Comparison of ENCODE assay signal across 8 mouse cellular contexts in genomic region chr12:84970428-84971096, GRCm38 (mm10). TPM values are rescaled to one million over a fixed set of nuclear protein-coding genes. Genes with fewer than 3 reads are reported as not detected.
A peak's percentile ranks its signal among the peaks of the same experiment; 100 is the strongest.
DNase-seq lines count a peak whose midpoint lies in the region; ATAC-seq and TF ChIP-seq lines count a peak whose summit lies in the region.

TSS of gene Fcf1 (plus strand) at chr12:84970897.
TSS of gene Arel1 (minus strand) at chr12:84970900.

- DNase-seq in B cell, adult 2 months, result peak; percentile 85 to 87
- DNase-seq in brain, adult 2 months (ENCODE audit: low read depth, low spot score), result peak; percentile 98
- DNase-seq in liver, adult 2 months (ENCODE audit: extremely low read depth, low read depth, low spot score), result peak; percentile 84
- DNase-seq in splenic B cell, adult 2 months (ENCODE audit: low read depth, low spot score), result peak; percentile 94

- H3K4me3 ChIP-seq in heart, embryonic 11.5 days (ENCODE audit: low read depth, low read length), result peak within 1 kb of the TSS; percentile 77
- peak within 1 kb of the TSS; percentile 72 for H3K4me3 ChIP-seq in kidney, embryonic 16.5 days (ENCODE audit: low read length)
- peak within 1 kb of the TSS; percentile 93 for H3K4me3 ChIP-seq in liver, adult 2 months (ENCODE audit: insufficient read depth, low read depth, low read length)
- H3K4me3 ChIP-seq in myocyte, result peak within 1 kb of the TSS; percentile 92

- H3K4me2 ChIP-seq in heart, embryonic 11.5 days, result peak within 1 kb of the TSS; percentile 92
- H3K4me2 ChIP-seq in kidney, embryonic 16.5 days (replicated peaks; ENCODE audit: low read depth, low read length), result peak within 1 kb of the TSS; percentile 92
- H3K4me2 ChIP-seq in myocyte (ENCODE audit: low read depth), result peak within 1 kb of the TSS; percentile 96

- peaks cover 9% of the 10 kb centered on the region for H3K4me1 ChIP-seq in heart, embryonic 11.5 days (ENCODE audit: control insufficient read depth, insufficient read depth, low read length)
- peaks cover 20% of the 10 kb centered on the region for H3K4me1 ChIP-seq in kidney, embryonic 16.5 days (ENCODE audit: insufficient read depth, low read length)
- H3K4me1 ChIP-seq in liver, adult 2 months (ENCODE audit: control insufficient read depth, insufficient read depth, low read length), result peaks cover 3% of the 10 kb centered on the region

- peaks cover 4% of the 10 kb centered on the region for H3K36me3 ChIP-seq in heart, embryonic 11.5 days (ENCODE audit: control insufficient read depth, insufficient read depth, low read length)
- H3K36me3 ChIP-seq in kidney, embryonic 16.5 days (ENCODE audit: insufficient read depth, low read length), result peaks cover 20% of the 10 kb centered on the region
- peaks cover 23% of the 10 kb centered on the region for H3K36me3 ChIP-seq in liver, adult 2 months (ENCODE audit: control insufficient read depth, insufficient read depth, low read length)
- H3K36me3 ChIP-seq in myocyte (ENCODE audit: control insufficient read depth, insufficient read depth), result peaks cover 23% of the 10 kb centered on the region
- H3K36me3 ChIP-seq in splenic B cell, adult 2 months (ENCODE audit: control insufficient read depth, insufficient read depth, low read length, poor library complexity, severe bottlenecking), result peaks cover 9% of the 10 kb centered on the region; the same call in 1 of the 2 replicates

- H3K27ac ChIP-seq in heart, embryonic 11.5 days (ENCODE audit: low read depth, low read length), result 0 out of 2 replicates have a peak within 1 kb of the TSS, but pooled peaks have one; percentile 12
- no peak within 1 kb of the TSS for H3K27ac ChIP-seq in kidney, embryonic 16.5 days (ENCODE audit: low read length)
- peak within 1 kb of the TSS; percentile 72 for H3K27ac ChIP-seq in liver, adult 2 months (replicated peaks; ENCODE audit: insufficient read depth, low read depth, low read length)

- H3K9me3 ChIP-seq in heart, embryonic 11.5 days (replicated peaks; ENCODE audit: control insufficient read depth, low read length), result no peaks in the 10 kb centered on the region
- no peaks in the 10 kb centered on the region for H3K9me3 ChIP-seq in kidney, embryonic 16.5 days (ENCODE audit: low read length)

- H3K79me2 ChIP-seq in liver, adult 2 months (ENCODE audit: control insufficient read depth, insufficient read depth, low read length), result peaks cover 8% of the 10 kb centered on the region; the same call in 1 of the 2 replicates
- H3K79me2 ChIP-seq in myocyte (ENCODE audit: control insufficient read depth, insufficient read depth), result peaks cover 66% of the 10 kb centered on the region

- TF ChIP-seq CTCF in liver, adult 2 months (IDR thresholded peaks at IDR 0.05; ENCODE audit: low read depth, low read length), result no peak

- WGBS in heart, embryonic 11.5 days (ENCODE audit: insufficient replicate concordance), result under 1% methylated on average over 42 of the region's 42 CpGs
- under 1% methylated on average over 42 of the region's 42 CpGs for whole genome bisulfite sequencing in kidney, embryonic 16.5 days
- WGBS in liver, adult 2 months, result under 1% methylated on average over 42 of the region's 42 CpGs

- peak within 1 kb of the TSS; percentile 25 for H3ac ChIP-seq in myocyte (ENCODE audit: control insufficient read depth, insufficient read length)

- H3K9ac ChIP-seq in heart, embryonic 11.5 days (ENCODE audit: low read depth, low read length), result peak within 1 kb of the TSS; percentile 75
- H3K9ac ChIP-seq in kidney, embryonic 16.5 days (replicated peaks; ENCODE audit: low read length), result peak within 1 kb of the TSS; percentile 85
- peak within 1 kb of the TSS; percentile 86 for H3K9ac ChIP-seq in liver, adult 2 months (ENCODE audit: low read depth, low read length)

- peak; percentile 56 for TF ChIP-seq POLR2A in liver, adult 2 months (IDR thresholded peaks at IDR 0.05; ENCODE audit: extremely low read depth, insufficient read depth, low read length)
- TF ChIP-seq POLR2A in myocyte (IDR thresholded peaks at IDR 0.05; ENCODE audit: insufficient read length, low read depth), result peak; percentile 51

- peak; percentile 79 for ATAC-seq in erythroblast, adult 5-6 weeks (replicated peaks; ENCODE audit: low FRiP score, poor library complexity, severe bottlenecking)
- ATAC-seq in heart, embryonic 11.5 days (replicated peaks; ENCODE audit: insufficient number of reproducible peaks, low FRiP score, low TSS enrichment), result 0 out of 2 replicates have a peak, but pooled peaks have one; percentile 49
- ATAC-seq in kidney, embryonic 16.5 days (ENCODE audit: low FRiP score, low TSS enrichment), result peak; percentile 79; the same call in 1 of the 2 replicates

- no peaks in the 10 kb centered on the region for H3K27me3 ChIP-seq in heart, embryonic 11.5 days (ENCODE audit: control insufficient read depth, insufficient read depth, low read length)
- H3K27me3 ChIP-seq in kidney, embryonic 16.5 days (ENCODE audit: insufficient read depth, low read length), result no peaks in the 10 kb centered on the region
- H3K27me3 ChIP-seq in liver, adult 2 months (ENCODE audit: control insufficient read depth, insufficient read depth, low read length), result no peaks in the 10 kb centered on the region
- H3K27me3 ChIP-seq in myocyte (ENCODE audit: control insufficient read depth, insufficient read depth, insufficient read length), result no peaks in the 10 kb centered on the region
- H3K27me3 ChIP-seq in splenic B cell, adult 2 months (ENCODE audit: control insufficient read depth, insufficient read depth, low read length, poor library complexity, severe bottlenecking), result no peaks in the 10 kb centered on the region

TF ChIP-seq in myocyte, 11 proteins besides CTCF, POLR2A, EP300 and RAD21:
- TF ChIP-seq SRF (IDR thresholded peaks at IDR 0.05; ENCODE audit: control insufficient read depth, insufficient read length, low read depth) (no peak), CEBPB (IDR thresholded peaks at IDR 0.05; ENCODE audit: insufficient read depth, poor library complexity, severe bottlenecking) (no peak), MYOG (IDR thresholded peaks at IDR 0.05; ENCODE audit: control insufficient read depth in 1 of 3, insufficient read depth in 1 of 3, insufficient read length in 2 of 3, low read depth in 2 of 3) (no peak), TCF3 (IDR thresholded peaks at IDR 0.05; ENCODE audit: insufficient read length, low read depth) (no peak), MYOD1 (IDR thresholded peaks at IDR 0.05; ENCODE audit: control insufficient read depth in 1 of 3, insufficient read length in 2 of 3, low read depth in 2 of 3) (no peak), REST (IDR thresholded peaks at IDR 0.05; ENCODE audit: insufficient read depth, insufficient read length) (no peak), E2F4 (IDR thresholded peaks at IDR 0.05; ENCODE audit: insufficient read depth) (no peak), POLR2AphosphoS2 (IDR thresholded peaks at IDR 0.05; ENCODE audit: insufficient read length, low read depth) (peak; percentile 34), TCF12 (IDR thresholded peaks at IDR 0.05; ENCODE audit: insufficient read depth, poor library complexity, severe bottlenecking) (no peak), USF1 (IDR thresholded peaks at IDR 0.05; ENCODE audit: low read depth) (no peak), MAX (IDR thresholded peaks at IDR 0.05; ENCODE audit: low read depth) (peak; percentile 44)

RNA-seq across cellular contexts. Expression of gene Fcf1, which starts in this region (rescaled TPM):
- total RNA-seq in erythroblast, adult 5-6 weeks (2015; ENCODE audit: low replicate concordance), result 34.8 and 45.6 TPM in 2 replicates
- total RNA-seq in erythroblast, adult 5-6 weeks (2017; ENCODE audit: low replicate concordance), result 26.7 and 61.2 TPM in 2 replicates
- 92.3 and 102 TPM in 2 replicates for polyA plus RNA-seq in heart, embryonic 11.5 days (2014; fragmentation: Nextera tagmentation; extraction: Ambion mirVana)
- 135 and 144 TPM in 2 replicates for polyA plus RNA-seq in kidney, embryonic 16.5 days (2015; fragmentation: Nextera tagmentation; extraction: Ambion mirVana)
- 47.5 and 59.7 TPM in 2 replicates for total RNA-seq in liver, adult 2 months (2014; rRNA removed)
- polyA plus RNA-seq in liver, adult 2 months (2012; rRNA removed), result 21.7 and 23.2 TPM in 2 replicates
- polyA plus RNA-seq in myocyte (2012; fragmentation: generic; extraction: Trizol), result 129 TPM

RNA-seq across cellular contexts. Expression of gene Arel1, which starts in this region (rescaled TPM):
- 126 and 147 TPM in 2 replicates for total RNA-seq in erythroblast, adult 5-6 weeks (2015; ENCODE audit: low replicate concordance)
- total RNA-seq in erythroblast, adult 5-6 weeks (2017; ENCODE audit: low replicate concordance), result 216 and 219 TPM in 2 replicates
- polyA plus RNA-seq in heart, embryonic 11.5 days (2014; fragmentation: Nextera tagmentation; extraction: Ambion mirVana), result 13.1 and 16.1 TPM in 2 replicates
- 13.5 and 14.5 TPM in 2 replicates for polyA plus RNA-seq in kidney, embryonic 16.5 days (2015; fragmentation: Nextera tagmentation; extraction: Ambion mirVana)
- 22.2 and 22.4 TPM in 2 replicates for total RNA-seq in liver, adult 2 months (2014; rRNA removed)
- 17.6 and 21.0 TPM in 2 replicates for polyA plus RNA-seq in liver, adult 2 months (2012; rRNA removed)
- polyA plus RNA-seq in myocyte (2012; fragmentation: generic; extraction: Trizol), result 17.4 TPM
